Mouse (Mus musculus) hindbrain, embryonic 10.5 days (tissue): ENCODE data around the gene Stim1. TPM values are rescaled to one million over a fixed set of nuclear protein-coding genes. Genes with fewer than 3 reads are reported as not detected.

ENCODE experiments used
- DNase-seq: peaks from one replicate; pipeline ENCODE4 v3.0.0-alpha.2; 2017; ENCODE audit warnings: low spot score
- H3K27ac ChIP-seq: fragments of 300-500 bp; sonication (generic); 2 replicates; pipeline ENCODE4 v1.5.1; 2016; ENCODE audit warnings: mild to moderate bottlenecking, moderate library complexity
- H3K27me3 ChIP-seq: fragments of 300-500 bp; sonication (generic); 2 replicates; pipeline ENCODE4 v1.6.1; 2016; ENCODE audit warnings: mild to moderate bottlenecking; ENCODE audit not compliant: poor library complexity, insufficient read depth, severe bottlenecking
- H3K36me3 ChIP-seq: fragments of 300-500 bp; sonication (generic); 2 replicates; pipeline ENCODE4 v1.6.1; 2016; ENCODE audit warnings: mild to moderate bottlenecking, moderate library complexity
- H3K4me1 ChIP-seq: fragments of 300-500 bp; sonication (generic); replicated peaks from 2 replicates; pipeline ENCODE4 v1.6.1; 2016; ENCODE audit warnings: mild to moderate bottlenecking
- H3K4me3 ChIP-seq: fragments of 300-500 bp; sonication (generic); 2 replicates; pipeline ENCODE4 v1.5.1; 2016; ENCODE audit warnings: mild to moderate bottlenecking, moderate library complexity
- H3K9me3 ChIP-seq: fragments of 300-500 bp; sonication (generic); 2 replicates; pipeline ENCODE4 v1.6.1; 2016; ENCODE audit warnings: mild to moderate bottlenecking, moderate library complexity
- WGBS: fragments of 180-500 bp; shearing (Covaris S2); methylation state at CpG from one replicate; pipeline ENCODE4 v1.1.7; 2016; 5-methylcytosine and 5-hydroxymethylcytosine counted together
- polyA plus RNA-seq: library from polyadenylated mRNA; unstranded; fragments of >200 nt; fragmentation: Nextera tagmentation; extraction: Ambion mirVana; gene quantifications from 2 replicates; pipeline ENCODE4 v1.2.1, GENCODE M21; 2016

The Stim1 gene
- polyA plus RNA-seq, 1 experiment from 2014 or later, result 8.9 TPM

- Histone ChIP-seq H3K36me3 (no peaks in the 10 kb centered on the region), H3K27ac (no peak overlapping the region), H3K4me1 (peaks cover 5% of the 10 kb centered on the region; the same call in 1 of the 2 replicates), H3K27me3 (no peaks in the 10 kb centered on the region), H3K4me3 (no peak overlapping the region), H3K9me3 (no peaks in the 10 kb centered on the region)
- no peak for DNase-seq
- 83% methylated on average over 6 of the region's 6 CpGs for WGBS
These were observed 21.9 kb downstream of the Stim1 start for GRCm38 (mm10) chr7:102289466-102289865.

GRCm38 (mm10) chr7:102292228-102292627, 24.6 kb downstream of the Stim1 start:
- peaks cover 5% of the 10 kb centered on the region; the same call in 1 of the 2 replicates for H3K4me1 ChIP-seq
- DNase-seq, result no peak
- WGBS, result 93% methylated on average over 3 of the region's 3 CpGs

GRCm38 (mm10) chr7:102293234-102293633, 25.6 kb downstream of the Stim1 start:
- H3K27ac ChIP-seq, result no peak overlapping the region
- WGBS, result 29% methylated on average over 2 of the region's 2 CpGs
- H3K4me3 ChIP-seq, result no peak overlapping the region
- DNase-seq, result no peak
- no peaks in the 10 kb centered on the region for H3K9me3 ChIP-seq
- H3K4me1 ChIP-seq, result peaks cover 5% of the 10 kb centered on the region; the same call in 1 of the 2 replicates
- no peaks in the 10 kb centered on the region for H3K27me3 ChIP-seq
- no peaks in the 10 kb centered on the region for H3K36me3 ChIP-seq

More at GRCm38 (mm10) chr7:102292228-102292627, 24.6 kb downstream of the Stim1 start:
- no peaks in the 10 kb centered on the region for H3K9me3 ChIP-seq
- H3K4me3 ChIP-seq, result no peak overlapping the region
- no peaks in the 10 kb centered on the region for H3K36me3 ChIP-seq
- no peak overlapping the region for H3K27ac ChIP-seq
- H3K27me3 ChIP-seq, result no peaks in the 10 kb centered on the region

GRCm38 (mm10) chr7:102300761-102301160, 33.2 kb downstream of the Stim1 start:
- H3K4me1 ChIP-seq, result no peaks in the 10 kb centered on the region
- H3K9me3 ChIP-seq, result no peaks in the 10 kb centered on the region
- H3K27me3 ChIP-seq, result no peaks in the 10 kb centered on the region
- 84% methylated on average over 1 of the region's 1 CpGs for WGBS
- no peaks in the 10 kb centered on the region for H3K36me3 ChIP-seq
- DNase-seq, result no peak
- no peak overlapping the region for H3K4me3 ChIP-seq
- no peak overlapping the region for H3K27ac ChIP-seq

GRCm38 (mm10) chr7:102302471-102302870, 34.9 kb downstream of the Stim1 start:
- Histone ChIP-seq H3K9me3 (no peaks in the 10 kb centered on the region), H3K4me3 (no peak overlapping the region), H3K27me3 (no peaks in the 10 kb centered on the region), H3K4me1 (no peaks in the 10 kb centered on the region), H3K36me3 (no peaks in the 10 kb centered on the region), H3K27ac (no peak overlapping the region)
- 95% methylated on average over 4 of the region's 4 CpGs for WGBS
- DNase-seq, result no peak

- Histone ChIP-seq H3K27ac (no peak overlapping the region), H3K4me1 (no peaks in the 10 kb centered on the region), H3K9me3 (no peaks in the 10 kb centered on the region), H3K27me3 (no peaks in the 10 kb centered on the region), H3K4me3 (no peak overlapping the region), H3K36me3 (no peaks in the 10 kb centered on the region)
- no peak for DNase-seq
- WGBS, result 91% methylated on average over 2 of the region's 2 CpGs
These were observed 38.0 kb downstream of the Stim1 start for GRCm38 (mm10) chr7:102305596-102305995.

GRCm38 (mm10) chr7:102310266-102310665, 42.7 kb downstream of the Stim1 start:
- Histone ChIP-seq H3K4me3 (no peak overlapping the region), H3K36me3 (no peaks in the 10 kb centered on the region), H3K27ac (no peak overlapping the region), H3K4me1 (no peaks in the 10 kb centered on the region), H3K27me3 (no peaks in the 10 kb centered on the region), H3K9me3 (no peaks in the 10 kb centered on the region)
- no peak for DNase-seq

- Histone ChIP-seq H3K27ac (no peak overlapping the region), H3K9me3 (no peaks in the 10 kb centered on the region), H3K36me3 (no peaks in the 10 kb centered on the region), H3K4me1 (no peaks in the 10 kb centered on the region), H3K4me3 (no peak overlapping the region), H3K27me3 (no peaks in the 10 kb centered on the region)
- WGBS, result 81% methylated on average over 5 of the region's 5 CpGs
- no peak for DNase-seq
These were observed 43.2 kb downstream of the Stim1 start for GRCm38 (mm10) chr7:102310821-102311220.

GRCm38 (mm10) chr7:102312840-102313534, 45.4 kb downstream of the Stim1 start:
- Histone ChIP-seq H3K4me1 (no peaks in the 10 kb centered on the region), H3K27me3 (no peaks in the 10 kb centered on the region), H3K4me3 (no peak overlapping the region), H3K9me3 (no peaks in the 10 kb centered on the region), H3K27ac (no peak overlapping the region), H3K36me3 (no peaks in the 10 kb centered on the region)
- WGBS, result 84% methylated on average over 4 of the region's 4 CpGs
- no peak for DNase-seq

GRCm38 (mm10) chr7:102313535-102313863, 45.9 kb downstream of the Stim1 start:
- Histone ChIP-seq H3K27me3 (no peaks in the 10 kb centered on the region), H3K9me3 (no peaks in the 10 kb centered on the region), H3K4me1 (no peaks in the 10 kb centered on the region), H3K36me3 (no peaks in the 10 kb centered on the region), H3K4me3 (no peak overlapping the region), H3K27ac (no peak overlapping the region)
- 77% methylated on average over 2 of the region's 2 CpGs for WGBS
- no peak for DNase-seq

GRCm38 (mm10) chr7:102314107-102314506, 46.5 kb downstream of the Stim1 start:
- H3K9me3 ChIP-seq, result no peaks in the 10 kb centered on the region
- no peak overlapping the region for H3K27ac ChIP-seq
- DNase-seq, result no peak
- no peaks in the 10 kb centered on the region for H3K36me3 ChIP-seq
- H3K4me1 ChIP-seq, result no peaks in the 10 kb centered on the region
- no peak overlapping the region for H3K4me3 ChIP-seq
- H3K27me3 ChIP-seq, result no peaks in the 10 kb centered on the region
- 83% methylated on average over 1 of the region's 1 CpGs for WGBS

- no peaks in the 10 kb centered on the region for H3K36me3 ChIP-seq
- H3K27ac ChIP-seq, result no peak overlapping the region
- H3K4me3 ChIP-seq, result no peak overlapping the region
- H3K9me3 ChIP-seq, result no peaks in the 10 kb centered on the region
- H3K27me3 ChIP-seq, result no peaks in the 10 kb centered on the region
- no peak for DNase-seq
- H3K4me1 ChIP-seq, result no peaks in the 10 kb centered on the region
These were observed 47.3 kb downstream of the Stim1 start for GRCm38 (mm10) chr7:102314908-102315307.

- WGBS, result 74% methylated on average over 7 of the region's 7 CpGs
- Histone ChIP-seq H3K9me3 (no peaks in the 10 kb centered on the region), H3K4me1 (no peaks in the 10 kb centered on the region), H3K4me3 (no peak overlapping the region), H3K27me3 (no peaks in the 10 kb centered on the region), H3K27ac (no peak overlapping the region), H3K36me3 (no peaks in the 10 kb centered on the region)
- no peak for DNase-seq
These were observed 47.8 kb downstream of the Stim1 start for GRCm38 (mm10) chr7:102315435-102315834.
